In the genomic region with DNA sequence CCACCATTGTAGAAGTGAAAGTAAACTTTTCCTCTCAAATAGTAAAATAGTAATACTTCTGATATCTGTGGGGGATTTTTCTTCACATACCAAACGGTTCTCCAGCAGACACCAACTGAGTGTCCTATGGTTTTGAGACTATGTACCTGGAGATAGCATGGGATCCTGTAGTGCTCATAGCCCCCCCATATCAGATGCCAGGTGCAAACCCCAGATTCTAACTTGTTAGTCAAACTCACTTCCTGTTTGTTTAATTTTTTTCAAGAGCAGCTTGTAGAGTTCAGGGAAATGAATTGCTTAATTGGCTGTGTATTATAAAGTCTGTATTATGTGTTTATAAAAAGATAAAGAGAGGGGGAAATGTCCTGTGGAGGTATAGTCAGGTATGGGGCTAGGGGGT, we compare ENCODE assay signal across 17 mouse cellular contexts. TPM values are rescaled to one million over a fixed set of nuclear protein-coding genes. Genes with fewer than 3 reads are reported as not detected.
DNase-seq lines count a peak whose midpoint lies in the region; ATAC-seq lines count a peak whose summit lies in the region.
"Had no signal": no experiment of that assay in that cellular context is flagged by ENCODE, and none has a peak within 500 bp of the region (broad histone marks: within the 10 kb centered on the region; RNA-seq: fewer than 3 reads in every experiment).

No protein-coding gene starts in this region.

- DNase-seq in thymus, postnatal 10 days (ENCODE audit: low spot score in 2 of 2) = peak; percentile 32 to 46
- DNase-seq in layer of hippocampus, postnatal 10 days (ENCODE audit: low spot score in 2 of 2) = no peak
- no peak for DNase-seq in heart, postnatal 4 days
- DNase-seq: adrenal gland, postnatal 14 days; cerebellum, adult 18-20 months; cerebellum, adult 9-11 months; cerebellum, postnatal 36 days; gastrocnemius, adult 2 months; gastrocnemius, postnatal 25 days; heart, postnatal 36 days had no signal

- peak; percentile 54 for ATAC-seq in CD4-positive, CD25-positive, alpha-beta regulatory T cell, adult 4 months
- peak; percentile 41 for ATAC-seq in activated CD4-positive, CD25-positive, alpha-beta regulatory T cell, adult 4 months
- no peak for ATAC-seq in erythroblast, adult 5-6 weeks (replicated peaks; ENCODE audit: low FRiP score, poor library complexity, severe bottlenecking)
- no peak for ATAC-seq in megakaryocyte progenitor cell, adult 5-6 weeks (replicated peaks; ENCODE audit: poor library complexity)
- ATAC-seq: forebrain, embryonic 14.5 days; hindbrain, postnatal 0 days; intestine, embryonic 16.5 days had no signal

RNA-seq across cellular contexts. Expression of a gene that starts 15.9 kb away (rescaled TPM):
- polyA plus RNA-seq in CD4-positive, CD25-positive, alpha-beta regulatory T cell, adult 4 months (2017; shearing (Covaris generic)) = 10 to 100 TPM; 50.0 to 58.4 TPM
- polyA plus RNA-seq in activated CD4-positive, CD25-positive, alpha-beta regulatory T cell, adult 4 months (2017; shearing (Covaris generic)) = 10 to 100 TPM; 49.7 to 56.1 TPM
- total RNA-seq in erythroblast, adult 5-6 weeks (2015; ENCODE audit: low replicate concordance) = 2.3 and 3.8 TPM in 2 replicates
- total RNA-seq in erythroblast, adult 5-6 weeks (2017; ENCODE audit: low replicate concordance) = 4.9 and 7.4 TPM in 2 replicates
- 11.2 and 17.6 TPM in 2 replicates for total RNA-seq in megakaryocyte progenitor cell, adult 5-6 weeks (2015)
- total RNA-seq in megakaryocyte progenitor cell, adult 5-6 weeks (2017) = 31.0 and 32.6 TPM in 2 replicates
- 10 to 100 TPM; 84.5 to 90.1 TPM for total RNA-seq in layer of hippocampus, postnatal 10 days (2021)
- 10 to 100 TPM; 53.0 to 56.5 TPM for total RNA-seq in heart, postnatal 4 days (2021)

RNA-seq across cellular contexts. Expression of a gene that starts 27.8 kb away (rescaled TPM):
- 10 to 100 TPM; 17.9 to 26.0 TPM for polyA plus RNA-seq in CD4-positive, CD25-positive, alpha-beta regulatory T cell, adult 4 months (2017; shearing (Covaris generic))
- polyA plus RNA-seq in activated CD4-positive, CD25-positive, alpha-beta regulatory T cell, adult 4 months (2017; shearing (Covaris generic)) = 10 to 100 TPM; 19.1 to 20.7 TPM
- total RNA-seq in erythroblast, adult 5-6 weeks (2015; ENCODE audit: low replicate concordance) = 1.3 and 2.3 TPM in 2 replicates
- 0.34 and 1.4 TPM in 2 replicates for total RNA-seq in erythroblast, adult 5-6 weeks (2017; ENCODE audit: low replicate concordance)
- 4.6 and 7.6 TPM in 2 replicates for total RNA-seq in megakaryocyte progenitor cell, adult 5-6 weeks (2015)
- 3.3 and 4.1 TPM in 2 replicates for total RNA-seq in megakaryocyte progenitor cell, adult 5-6 weeks (2017)
- total RNA-seq in layer of hippocampus, postnatal 10 days (2021) = 1 to 10 TPM; 3.0 to 3.7 TPM
- total RNA-seq in heart, postnatal 4 days (2021) = 1 to 10 TPM; 8.8 to 9.4 TPM

Comparison
In these comparisons a context has a peak if more than half of its experiments do, and no peak if none do; other contexts are left out.
1. ATAC-seq: peak in CD4-positive, CD25-positive, alpha-beta regulatory T cell, adult 4 months (single experiment) and activated CD4-positive, CD25-positive, alpha-beta regulatory T cell, adult 4 months (single experiment); none in erythroblast, adult 5-6 weeks (single experiment) and megakaryocyte progenitor cell, adult 5-6 weeks (single experiment).
2. DNase-seq: peak in thymus, postnatal 10 days (2 of 2); none in layer of hippocampus, postnatal 10 days (0 of 2) and heart, postnatal 4 days (single experiment).